Mouse (Mus musculus) c-Kit-positive CD71-negative TER-119-negative erythroid progenitor cells, embryonic 14.5 days (primary cell): ENCODE measurements around the gene Gnat2.

Source experiments
- DNase-seq: peaks from one replicate; pipeline ENCODE4 v3.0.0-alpha.2; 2013; ENCODE audit warnings: low read depth

Gnat2 gene

GRCm38 (mm10) chr3:108085281-108085720 lies 7.3 kb upstream of the Gnat2 start:
- DNase-seq, result peak; percentile 85

DNA sequence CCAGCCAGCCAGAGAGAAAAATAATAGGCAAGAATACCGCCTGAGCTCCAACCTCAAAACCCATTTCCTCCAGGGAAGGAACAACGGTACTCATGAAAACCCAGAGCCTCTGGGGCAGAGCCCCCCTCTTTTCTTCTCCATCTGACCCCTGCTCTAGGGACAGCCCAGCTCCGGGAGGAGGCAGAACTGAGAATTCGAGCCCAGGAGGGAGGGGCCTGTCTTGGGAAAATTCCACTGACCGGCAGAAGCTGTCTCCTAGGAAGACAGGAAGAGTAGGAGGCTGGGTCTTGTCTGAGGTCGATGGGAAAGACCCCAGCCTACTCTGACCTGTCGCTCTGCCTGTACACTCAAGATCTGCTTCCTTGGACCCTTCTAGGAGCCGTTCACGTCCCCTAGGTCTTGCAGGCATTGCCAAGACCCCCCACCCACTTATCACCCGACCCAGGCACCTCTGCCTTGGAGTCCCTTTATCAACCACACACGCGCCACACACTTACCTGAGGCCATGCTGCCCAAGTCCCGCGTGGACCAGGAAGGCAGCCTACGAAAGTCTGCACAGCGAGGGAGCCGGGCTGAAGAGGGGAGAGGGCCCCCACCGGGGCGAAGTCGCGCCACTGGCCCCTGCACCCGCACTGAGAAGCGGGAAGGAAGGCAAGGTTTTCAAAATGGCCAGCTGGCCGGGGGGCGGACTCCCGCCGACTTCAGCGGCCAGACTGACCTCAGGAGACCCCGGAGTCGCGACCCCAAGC lies 6.7 kb upstream of the Gnat2 start:
- DNase-seq, result no peak

DNA sequence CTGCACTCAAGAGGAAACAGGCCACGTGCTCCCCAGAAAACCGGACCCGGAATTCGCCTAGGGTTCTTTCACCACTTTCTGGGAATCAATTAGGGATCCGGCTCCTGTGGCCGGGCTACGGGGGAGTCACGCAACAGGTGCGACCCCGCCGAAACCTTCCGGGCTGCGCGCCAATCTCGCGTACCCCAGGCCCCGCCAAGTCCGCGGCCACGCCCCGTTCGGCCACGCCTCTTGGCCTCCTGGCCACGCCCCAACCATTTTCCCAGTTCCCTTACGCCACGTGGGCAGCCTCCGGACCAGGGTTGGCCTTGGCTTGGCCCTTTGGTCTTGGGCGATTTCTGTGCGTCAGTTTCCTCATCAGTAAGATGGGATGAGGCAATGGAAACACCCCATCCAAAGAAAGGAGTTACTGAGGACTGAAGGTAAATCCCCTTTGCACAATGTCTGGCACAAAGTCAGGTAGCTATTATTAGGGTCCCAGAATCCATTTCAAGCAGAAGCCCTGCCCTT lies 6.1 kb upstream of the Gnat2 start, which contains the start of gene Ampd2:
Gene Ampd2, minus strand, starts transcription at position 182 of the 510 bp plus-strand sequence.
- peak; percentile 56 for DNase-seq

DNA sequence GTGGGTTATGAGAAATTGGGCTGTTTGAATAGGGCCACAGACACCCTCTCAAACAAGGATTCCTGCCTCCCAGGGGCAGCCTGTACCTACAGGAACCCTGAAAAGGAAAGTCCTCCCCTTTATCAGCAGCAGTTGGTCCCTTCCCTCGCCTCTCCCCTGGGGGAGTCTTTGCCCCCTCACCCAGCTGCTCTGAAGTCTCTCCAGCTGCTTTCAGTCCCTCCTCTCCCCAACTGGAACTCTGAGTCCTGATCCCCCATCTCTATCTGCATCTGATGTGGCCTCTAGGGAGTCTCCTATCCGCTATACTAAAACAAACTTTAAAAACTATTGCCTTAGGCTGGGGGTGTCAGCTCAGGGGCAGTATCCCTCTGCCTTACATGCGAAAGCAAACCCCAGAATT lies 5.3 kb upstream of the Gnat2 start:
- no peak for DNase-seq

- no peak for DNase-seq
These were observed 3.7 kb upstream of the Gnat2 start for GRCm38 (mm10) chr3:108088842-108089380.

DNA sequence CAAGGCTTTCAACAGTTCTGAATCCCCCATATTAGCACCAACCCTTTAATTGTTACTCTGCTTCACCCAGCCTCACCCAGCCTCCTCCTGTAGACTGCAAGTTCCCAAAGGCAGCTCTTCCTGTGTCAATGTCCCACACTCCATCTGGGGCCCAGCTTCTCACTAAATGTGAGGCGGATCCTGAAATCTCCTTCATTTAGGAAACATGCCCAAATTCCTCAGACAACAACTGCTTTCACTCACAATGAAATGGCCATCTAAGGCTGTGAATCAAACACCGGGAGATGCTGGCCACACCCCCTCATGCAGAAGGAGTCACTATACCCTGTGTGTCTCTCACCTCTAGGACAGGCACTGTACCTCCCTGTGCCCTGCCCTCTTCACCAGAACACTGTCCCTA lies 2.7 kb upstream of the Gnat2 start:
- no peak for DNase-seq

- no peak for DNase-seq
These were observed 2.0 kb upstream of the Gnat2 start for GRCm38 (mm10) chr3:108090561-108090960.

DNA sequence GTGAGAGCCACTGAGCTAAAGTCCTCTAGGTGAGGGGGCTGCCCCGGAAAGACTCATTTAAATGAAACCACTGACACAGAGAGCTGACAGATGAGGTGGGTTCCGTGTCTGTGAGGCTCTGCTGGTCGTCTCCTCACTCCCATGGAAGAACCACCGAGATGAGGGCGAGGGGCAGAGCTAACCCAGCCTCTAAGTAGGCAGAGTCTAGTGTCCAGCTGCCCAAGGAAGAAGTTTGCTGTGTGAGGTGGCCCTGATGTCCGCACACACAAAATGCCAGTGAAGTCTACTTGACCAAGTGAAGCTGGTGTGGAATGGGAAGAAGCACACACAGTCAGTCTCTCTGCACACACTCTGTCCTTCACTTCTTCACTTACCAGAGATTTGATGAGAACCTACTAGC lies 559 bp upstream of the Gnat2 start:
- no peak for DNase-seq

GRCm38 (mm10) chr3:108093306-108093705 lies 717 bp downstream of the Gnat2 start:
- DNase-seq, result no peak

- no peak for DNase-seq
These were observed 1.6 kb downstream of the Gnat2 start for GRCm38 (mm10) chr3:108094146-108094545.

DNA sequence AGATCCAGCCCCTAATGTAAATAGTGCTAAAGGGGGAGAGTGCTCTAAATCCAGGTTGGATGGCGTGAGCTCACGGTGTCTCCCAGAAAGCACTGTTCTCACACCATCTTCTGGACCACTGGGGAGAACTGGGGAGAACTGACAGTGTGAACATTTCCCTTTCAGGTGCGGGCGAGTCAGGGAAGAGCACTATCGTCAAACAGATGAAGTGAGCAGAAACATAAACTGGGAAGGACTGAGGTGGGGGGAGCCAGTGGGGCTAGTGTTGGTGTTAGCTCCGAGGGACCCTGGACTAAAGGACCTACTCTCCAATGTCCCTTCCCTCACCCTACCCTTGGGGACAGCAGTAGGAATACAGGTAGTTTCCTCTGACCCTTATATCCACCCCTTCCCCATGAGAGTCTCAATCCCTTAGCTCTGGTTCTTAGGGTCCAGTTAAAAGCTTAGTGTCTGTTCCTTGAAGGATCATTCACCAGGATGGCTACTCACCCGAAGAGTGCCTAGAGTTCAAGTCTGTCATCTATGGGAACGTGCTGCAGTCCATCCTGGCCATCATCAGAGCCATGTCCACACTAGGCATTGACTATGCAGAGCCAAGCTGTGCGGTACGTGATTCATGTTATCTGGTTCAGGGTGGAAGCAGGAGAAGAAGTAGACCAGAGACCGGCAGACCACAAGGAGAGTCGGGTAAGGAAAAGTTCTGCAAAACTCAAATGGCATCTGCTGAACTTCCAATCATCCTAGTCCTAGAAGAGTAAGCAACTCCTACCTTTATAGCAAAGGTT lies 2.6 kb downstream of the Gnat2 start:
- DNase-seq, result no peak

- no peak for DNase-seq
These were observed 3.6 kb downstream of the Gnat2 start for GRCm38 (mm10) chr3:108096226-108096625.

DNA sequence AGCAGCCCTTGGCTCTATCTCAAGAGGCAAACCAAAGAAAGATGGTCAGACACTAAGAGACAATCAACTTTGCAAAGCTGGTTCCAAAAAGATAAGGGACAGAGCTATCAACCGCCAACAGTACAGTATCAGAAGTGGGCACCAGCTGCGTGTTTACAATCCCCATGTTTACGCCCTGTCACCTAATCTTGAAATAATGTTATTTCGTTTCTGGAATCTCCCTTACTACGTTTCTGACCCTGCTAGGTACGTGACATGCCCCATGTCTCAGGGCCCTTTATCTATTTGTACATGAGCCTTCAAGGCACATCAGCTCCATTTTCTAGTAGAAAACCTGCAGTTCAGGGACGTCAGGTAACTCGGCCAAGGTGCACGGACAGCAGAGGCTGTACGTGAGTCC lies 4.1 kb downstream of the Gnat2 start:
- no peak for DNase-seq

- no peak for DNase-seq
These were observed 5.1 kb downstream of the Gnat2 start for GRCm38 (mm10) chr3:108097656-108098055.

DNA sequence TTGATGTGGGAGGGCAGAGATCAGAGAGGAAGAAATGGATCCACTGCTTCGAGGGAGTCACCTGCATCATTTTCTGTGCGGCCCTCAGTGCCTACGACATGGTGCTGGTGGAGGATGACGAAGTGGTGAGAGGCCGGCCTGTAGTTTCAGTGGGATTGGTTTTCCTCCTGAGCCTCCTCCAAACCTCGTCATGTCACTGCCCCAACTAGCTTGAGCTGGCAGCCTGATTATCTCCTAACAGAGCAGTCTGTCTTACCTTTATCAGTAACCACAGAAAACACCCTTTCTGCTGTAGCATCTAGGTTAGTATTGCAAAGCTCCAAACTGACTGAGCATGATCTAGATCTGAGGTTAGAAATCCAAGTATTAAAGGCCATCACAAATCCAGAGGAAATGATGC lies 5.7 kb downstream of the Gnat2 start:
- no peak for DNase-seq

- DNase-seq, result no peak
These were observed 9.0 kb downstream of the Gnat2 start for GRCm38 (mm10) chr3:108101594-108101993.

- no peak for DNase-seq
These were observed 9.5 kb downstream of the Gnat2 start for GRCm38 (mm10) chr3:108102075-108102474.

DNA sequence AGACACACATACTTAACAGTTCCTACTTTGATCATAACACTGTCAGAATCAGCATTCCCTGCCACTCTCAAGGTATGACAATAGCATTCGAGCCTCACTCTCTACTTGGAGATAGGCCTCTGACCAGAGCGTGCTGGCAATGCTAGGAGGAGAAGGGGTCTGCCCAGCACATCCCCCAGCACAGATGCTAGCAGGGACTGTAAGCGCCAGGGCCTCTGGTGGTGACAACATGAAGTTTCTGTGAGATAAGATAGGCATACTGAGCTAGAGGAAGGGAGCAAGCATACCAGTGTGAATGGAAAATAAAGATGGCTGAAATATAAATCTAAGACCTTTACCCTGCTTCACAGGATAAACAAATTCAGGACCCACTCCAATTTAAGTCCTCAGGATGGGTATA lies 12.7 kb downstream of the Gnat2 start:
- DNase-seq, result no peak

- no peak for DNase-seq
These were observed 18.7 kb downstream of the Gnat2 start for GRCm38 (mm10) chr3:108111320-108111719.

DNA sequence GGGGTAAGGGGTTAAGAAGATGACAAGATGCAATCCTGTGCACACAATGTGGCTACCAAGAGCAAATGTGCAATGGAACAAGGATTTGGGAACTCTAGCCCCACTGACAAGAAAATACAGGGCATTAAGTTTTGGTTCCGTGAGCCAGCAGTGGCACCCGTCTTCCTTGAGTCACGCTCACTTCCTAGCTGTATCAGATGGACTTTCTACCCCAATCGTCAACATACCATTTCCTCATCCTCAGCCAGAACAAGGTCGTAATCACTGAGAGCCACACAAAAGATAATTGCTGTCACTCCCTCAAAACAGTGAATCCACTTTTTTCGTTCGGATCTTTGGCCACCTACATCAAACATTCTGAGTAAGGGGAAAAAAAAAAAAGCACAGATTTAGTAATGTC lies 19.7 kb downstream of the Gnat2 start:
- no peak for DNase-seq

DNA sequence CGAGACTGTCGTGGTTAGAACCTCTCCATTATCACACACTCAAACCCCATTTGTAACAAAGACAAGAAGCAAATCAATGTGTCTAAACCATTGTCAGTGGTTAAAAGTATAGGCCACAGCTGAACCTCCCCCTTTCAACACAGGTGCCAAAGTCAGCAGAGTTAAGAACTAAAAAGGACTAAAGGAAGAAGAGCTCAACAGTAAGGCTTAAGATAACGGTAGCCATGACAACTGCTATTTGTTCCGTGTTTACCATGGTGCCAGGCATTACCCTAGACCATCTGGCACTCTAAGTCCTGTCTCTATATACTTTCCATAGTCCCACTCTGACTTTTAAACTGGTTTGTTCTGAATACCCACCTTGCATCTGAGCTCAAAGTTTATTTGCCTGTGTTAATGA lies 20.1 kb downstream of the Gnat2 start:
- no peak for DNase-seq

GRCm38 (mm10) chr3:108113591-108114289 lies 21.2 kb downstream of the Gnat2 start:
- DNase-seq, result no peak
